ENCODE assay signal across 8 mouse cellular contexts in the genomic region with DNA sequence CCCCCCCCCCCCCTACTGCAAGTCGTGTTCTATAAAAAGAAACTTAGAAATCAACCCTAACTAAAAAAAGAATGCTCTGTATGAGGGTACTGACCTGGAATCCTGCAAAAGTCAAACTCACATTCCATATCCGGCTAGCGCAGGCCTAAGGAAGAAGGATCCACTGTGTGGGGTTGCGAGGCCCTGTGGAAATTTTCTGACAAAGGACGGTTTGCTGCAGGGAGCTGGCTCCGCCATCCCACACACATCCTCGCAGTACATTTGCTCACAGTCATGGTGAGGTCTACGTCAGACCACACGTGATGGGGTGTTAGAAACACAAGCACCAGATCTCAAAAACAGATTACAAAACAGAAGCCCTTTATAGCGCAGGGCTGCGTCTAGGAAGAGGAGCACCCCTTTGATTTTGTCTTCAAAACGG. TPM values are rescaled to one million over a fixed set of nuclear protein-coding genes. Genes with fewer than 3 reads are reported as not detected.
DNase-seq lines count a peak whose midpoint lies in the region; ATAC-seq and TF ChIP-seq lines count a peak whose summit lies in the region.

No protein-coding gene starts in this region.

- no peaks in the 10 kb centered on the region for H3K36me3 ChIP-seq in lung, postnatal 0 days (ENCODE audit: insufficient read depth, low read length)
- peaks cover 15% of the 10 kb centered on the region for H3K36me3 ChIP-seq in heart, embryonic 16.5 days (ENCODE audit: control insufficient read depth, insufficient read depth)
- peaks cover 2% of the 10 kb centered on the region; the same call in 1 of the 2 replicates for H3K36me3 ChIP-seq in liver, postnatal 0 days (replicated peaks; ENCODE audit: insufficient read depth, low read length)
- peaks cover 14% of the 10 kb centered on the region for H3K36me3 ChIP-seq in hindbrain, embryonic 13.5 days

- 0 out of 2 replicates have a peak overlapping the region, but pooled peaks have one; percentile 54 for H3K27ac ChIP-seq in lung, postnatal 0 days (ENCODE audit: low read length)
- H3K27ac ChIP-seq in heart, embryonic 16.5 days (ENCODE audit: low read length) = peak overlapping the region; percentile 87
- H3K27ac ChIP-seq in liver, postnatal 0 days (ENCODE audit: low read depth) = no peak overlapping the region
- no peak overlapping the region for H3K27ac ChIP-seq in hindbrain, embryonic 13.5 days

- no peak overlapping the region for H3K9ac ChIP-seq in lung, postnatal 0 days (replicated peaks; ENCODE audit: low read depth)
- peak overlapping the region; percentile 51 for H3K9ac ChIP-seq in heart, embryonic 16.5 days (ENCODE audit: low read length)
- H3K9ac ChIP-seq in liver, postnatal 0 days (replicated peaks) = no peak overlapping the region
- no peak overlapping the region for H3K9ac ChIP-seq in hindbrain, embryonic 13.5 days

- no peaks in the 10 kb centered on the region for H3K9me3 ChIP-seq in lung, postnatal 0 days (ENCODE audit: low read length)
- peaks cover 6% of the 10 kb centered on the region; the same call in 1 of the 2 replicates for H3K9me3 ChIP-seq in heart, embryonic 16.5 days (replicated peaks; ENCODE audit: control insufficient read depth, low read length)
- no peaks in the 10 kb centered on the region for H3K9me3 ChIP-seq in liver, postnatal 0 days (ENCODE audit: low read length)
- no peaks in the 10 kb centered on the region for H3K9me3 ChIP-seq in hindbrain, embryonic 13.5 days

- H3K4me1 ChIP-seq in lung, postnatal 0 days (ENCODE audit: insufficient read depth, low read depth, low read length) = no peaks in the 10 kb centered on the region
- peaks cover 23% of the 10 kb centered on the region for H3K4me1 ChIP-seq in heart, embryonic 16.5 days (ENCODE audit: control insufficient read depth, insufficient read depth, low read length)
- no peaks in the 10 kb centered on the region for H3K4me1 ChIP-seq in liver, postnatal 0 days (ENCODE audit: insufficient read depth)
- H3K4me1 ChIP-seq in hindbrain, embryonic 13.5 days (replicated peaks) = no peaks in the 10 kb centered on the region

- no peaks in the 10 kb centered on the region for H3K27me3 ChIP-seq in lung, postnatal 0 days (replicated peaks; ENCODE audit: insufficient read depth, low read length)
- H3K27me3 ChIP-seq in heart, embryonic 16.5 days (ENCODE audit: control insufficient read depth, insufficient read depth, low read length) = no peaks in the 10 kb centered on the region
- no peaks in the 10 kb centered on the region for H3K27me3 ChIP-seq in liver, postnatal 0 days (ENCODE audit: insufficient read depth, low read length)
- no peaks in the 10 kb centered on the region for H3K27me3 ChIP-seq in hindbrain, embryonic 13.5 days

- no peak for TF ChIP-seq CTCF in lung, postnatal 0 days (IDR thresholded peaks at IDR 0.05)
- no peak for TF ChIP-seq CTCF in liver, postnatal 0 days (IDR thresholded peaks at IDR 0.05; ENCODE audit: low read depth)

- intact Hi-C loops in left cerebral cortex, postnatal 36 days (cut with DNase I) = no loop called here

- no peak overlapping the region for H3K4me3 ChIP-seq in lung, postnatal 0 days (ENCODE audit: low read depth, low read length)
- H3K4me3 ChIP-seq in heart, embryonic 16.5 days (ENCODE audit: low read length) = no peak overlapping the region
- H3K4me3 ChIP-seq in liver, postnatal 0 days (ENCODE audit: low read depth, low read length) = no peak overlapping the region
- no peak overlapping the region for H3K4me3 ChIP-seq in hindbrain, embryonic 13.5 days

- H3K4me2 ChIP-seq in lung, postnatal 0 days (replicated peaks; ENCODE audit: low read depth, low read length) = no peak overlapping the region
- peak overlapping the region; percentile 39 for H3K4me2 ChIP-seq in heart, embryonic 16.5 days (ENCODE audit: low read depth, low read length)
- H3K4me2 ChIP-seq in liver, postnatal 0 days (ENCODE audit: low read depth, low read length) = no peak overlapping the region
- H3K4me2 ChIP-seq in hindbrain, embryonic 13.5 days = no peak overlapping the region

- ATAC-seq in lung, postnatal 0 days = peak; percentile 71
- ATAC-seq in heart, embryonic 16.5 days (replicated peaks; ENCODE audit: extremely low read depth, insufficient read depth, low FRiP score) = peak; percentile 61
- ATAC-seq in liver, postnatal 0 days = no peak
- no peak for ATAC-seq in hindbrain, embryonic 13.5 days (ENCODE audit: low FRiP score)

- 59% methylated on average over 12 of the region's 12 CpGs for WGBS in lung, postnatal 0 days
- 36% methylated on average over 12 of the region's 12 CpGs for WGBS in heart, embryonic 16.5 days
- WGBS in liver, postnatal 0 days (ENCODE audit: insufficient replicate concordance) = 82% methylated on average over 12 of the region's 12 CpGs
- 81% methylated on average over 12 of the region's 12 CpGs for WGBS in hindbrain, embryonic 13.5 days

- DNase-seq in lung, postnatal 0 days (ENCODE audit: low spot score) = no peak
- DNase-seq in lung, postnatal 4 days = no peak
- peak; percentile 76 to 77 for DNase-seq in left cerebral cortex, postnatal 36 days (ENCODE audit: low spot score in 2 of 2)
- DNase-seq in thymus, postnatal 36 days = peak; percentile 42 to 65
- DNase-seq in liver, postnatal 0 days = no peak
- no peak for DNase-seq in adrenal gland, adult 18-20 months (ENCODE audit: low spot score in 2 of 2)

- TF ChIP-seq EP300 in lung, postnatal 0 days (IDR thresholded peaks at IDR 0.05) = no peak
- no peak for TF ChIP-seq EP300 in liver, postnatal 0 days (IDR thresholded peaks at IDR 0.05; ENCODE audit: low read depth)

RNA-seq across cellular contexts. Expression of gene Zbtb38, which starts 56.5 kb away (rescaled TPM):
- 31.8 and 32.5 TPM in 2 replicates for polyA plus RNA-seq in lung, postnatal 0 days (2015; fragmentation: Nextera tagmentation; extraction: Ambion mirVana)
- polyA plus RNA-seq in heart, embryonic 16.5 days (2015; fragmentation: Nextera tagmentation; extraction: Ambion mirVana) = 28.3 and 29.6 TPM in 2 replicates
- total RNA-seq in left cerebral cortex, postnatal 36 days (2021) = 10 to 100 TPM; 55.4 to 66.0 TPM
- 6.0 and 7.5 TPM in 2 replicates for polyA plus RNA-seq in liver, postnatal 0 days (2015; fragmentation: Nextera tagmentation; extraction: Ambion mirVana)
- total RNA-seq in adrenal gland, adult 18-20 months (2021) = 10 to 100 TPM; 60.0 to 97.3 TPM
- polyA plus RNA-seq in hindbrain, embryonic 13.5 days (2015; fragmentation: Nextera tagmentation; extraction: Ambion mirVana) = 42.2 and 44.0 TPM in 2 replicates

Comparison
In these comparisons a context has a peak if more than half of its experiments do, and no peak if none do; other contexts are left out.
1. ATAC-seq: peak in lung, postnatal 0 days (single experiment) and heart, embryonic 16.5 days (single experiment); none in liver, postnatal 0 days (single experiment) and hindbrain, embryonic 13.5 days (single experiment).
2. DNase-seq: peak in left cerebral cortex, postnatal 36 days (2 of 2) and thymus, postnatal 36 days (2 of 2); none in lung, postnatal 0 days (single experiment), lung, postnatal 4 days (0 of 2), liver, postnatal 0 days (single experiment) and adrenal gland, adult 18-20 months (0 of 2).
3. H3K27ac ChIP-seq: peak in lung, postnatal 0 days (single experiment) and heart, embryonic 16.5 days (single experiment); none in liver, postnatal 0 days (single experiment) and hindbrain, embryonic 13.5 days (single experiment).